ENCODE assay signal across 10 mouse cellular contexts in the genomic region with DNA sequence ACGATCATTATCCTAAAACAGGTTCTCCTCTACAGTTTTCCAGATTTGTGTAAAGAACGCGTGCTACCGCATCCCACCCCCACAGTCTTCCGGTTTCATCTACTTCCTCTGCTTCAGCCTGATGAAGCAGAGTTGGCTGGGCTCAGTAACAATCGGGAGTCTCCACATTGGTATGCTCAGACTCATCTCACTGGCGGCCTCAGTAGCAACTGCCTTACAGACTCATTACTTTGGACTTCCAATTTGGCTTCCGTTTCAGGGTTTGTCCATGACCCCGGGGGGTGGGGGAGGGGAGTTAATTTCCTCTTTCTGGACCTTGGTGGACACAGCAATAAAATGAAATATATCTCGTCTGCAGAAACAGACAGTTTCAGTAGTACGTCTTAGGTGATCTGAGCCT. TPM values are rescaled to one million over a fixed set of nuclear protein-coding genes. Genes with fewer than 3 reads are reported as not detected.
DNase-seq lines count a peak whose midpoint lies in the region; ATAC-seq lines count a peak whose summit lies in the region.
"Had no signal": no experiment of that assay in that cellular context is flagged by ENCODE, and none has a peak within 500 bp of the region (broad histone marks: within the 10 kb centered on the region; RNA-seq: fewer than 3 reads in every experiment).

No protein-coding gene starts in this region.

- peak; percentile 19 for DNase-seq in kidney, adult 18-20 months
- DNase-seq in kidney, adult 11 months, result no peak
- DNase-seq in NIH3T3 (ENCODE audit: low read depth), result peak; percentile 64
- DNase-seq in embryonic facial prominence, embryonic 14.5 days (ENCODE audit: low spot score), result no peak
- no peak for DNase-seq in spleen, adult 12 weeks (ENCODE audit: low spot score)
- no peak for DNase-seq in frontal cortex, postnatal 10 days (ENCODE audit: low spot score in 2 of 2)
- no peak for DNase-seq in c-Kit-positive CD71-positive TER-119-positive erythroid progenitor cells, embryonic 14.5 days (ENCODE audit: low spot score)

- ATAC-seq in embryonic facial prominence, embryonic 14.5 days (ENCODE audit: low read depth), result no peak; the same call in 1 of the 2 replicates
- ATAC-seq in limb, embryonic 12.5 days (ENCODE audit: insufficient number of reproducible peaks, insufficient read depth, low FRiP score, low TSS enrichment, low read depth), result no peak
- ATAC-seq: forebrain, embryonic 15.5 days had no signal

- no peaks in the 10 kb centered on the region; the same call in 1 of the 2 replicates for H3K4me1 ChIP-seq in embryonic facial prominence, embryonic 14.5 days (ENCODE audit: control insufficient read depth, insufficient read depth, low read length)
- H3K4me1 ChIP-seq in limb, embryonic 12.5 days (replicated peaks), result peaks cover 12% of the 10 kb centered on the region
- H3K4me1 ChIP-seq: forebrain, embryonic 15.5 days had no signal

- no peaks in the 10 kb centered on the region for H3K36me3 ChIP-seq in embryonic facial prominence, embryonic 14.5 days (ENCODE audit: control insufficient read depth, insufficient read depth, low read length)
- H3K36me3 ChIP-seq in limb, embryonic 12.5 days, result no peaks in the 10 kb centered on the region
- H3K36me3 ChIP-seq: forebrain, embryonic 15.5 days had no signal

- no peak overlapping the region for H3K4me3 ChIP-seq in embryonic facial prominence, embryonic 14.5 days (ENCODE audit: low read depth, low read length)
- H3K4me3 ChIP-seq in limb, embryonic 12.5 days (replicated peaks), result no peak overlapping the region
- H3K4me3 ChIP-seq: forebrain, embryonic 15.5 days had no signal

- H3K27ac ChIP-seq in embryonic facial prominence, embryonic 14.5 days (replicated peaks; ENCODE audit: low read depth, low read length), result no peak overlapping the region
- 0 out of 2 replicates have a peak overlapping the region, but pooled peaks have one; percentile 35 for H3K27ac ChIP-seq in limb, embryonic 12.5 days
- H3K27ac ChIP-seq: forebrain, embryonic 15.5 days; liver, embryonic 14.5 days had no signal

- no peaks in the 10 kb centered on the region for H3K9me3 ChIP-seq in embryonic facial prominence, embryonic 14.5 days (ENCODE audit: control insufficient read depth, low read length)
- H3K9me3 ChIP-seq in limb, embryonic 12.5 days, result no peaks in the 10 kb centered on the region
- H3K9me3 ChIP-seq: forebrain, embryonic 15.5 days had no signal

- WGBS in embryonic facial prominence, embryonic 14.5 days, result 44% methylated on average over 11 of the region's 11 CpGs
- WGBS in limb, embryonic 12.5 days, result 38% methylated on average over 11 of the region's 11 CpGs

- no peaks in the 10 kb centered on the region for H3K27me3 ChIP-seq in embryonic facial prominence, embryonic 14.5 days (replicated peaks; ENCODE audit: control insufficient read depth, insufficient read depth, low read length)
- no peaks in the 10 kb centered on the region for H3K27me3 ChIP-seq in limb, embryonic 12.5 days
- H3K27me3 ChIP-seq: forebrain, embryonic 15.5 days had no signal

- H3K9ac ChIP-seq in embryonic facial prominence, embryonic 14.5 days (ENCODE audit: low read depth, low read length), result no peak overlapping the region; the same call in 1 of the 2 replicates
- no peak overlapping the region for H3K9ac ChIP-seq in limb, embryonic 12.5 days (replicated peaks)
- H3K9ac ChIP-seq: forebrain, embryonic 15.5 days; liver, embryonic 14.5 days had no signal

- H3K4me2 ChIP-seq in embryonic facial prominence, embryonic 14.5 days (ENCODE audit: low read depth, low read length), result peak overlapping the region; percentile 40; the same call in 1 of the 2 replicates
- peak overlapping the region; percentile 28 for H3K4me2 ChIP-seq in limb, embryonic 12.5 days
- H3K4me2 ChIP-seq: forebrain, embryonic 15.5 days had no signal

RNA-seq across cellular contexts. Expression of gene Gm12166, which starts 12.8 kb away (rescaled TPM):
- 4.1 and 6.8 TPM in 2 replicates for polyA plus RNA-seq in embryonic facial prominence, embryonic 14.5 days (2014; fragmentation: Nextera tagmentation; extraction: Ambion mirVana)
- polyA plus RNA-seq in limb, embryonic 12.5 days (2016; fragmentation: Nextera tagmentation; extraction: Ambion mirVana), result 2.9 and 3.4 TPM in 2 replicates

RNA-seq across cellular contexts. Expression of gene Adam19, which starts 16.5 kb away (rescaled TPM):
- 15.2 and 17.6 TPM in 2 replicates for polyA plus RNA-seq in embryonic facial prominence, embryonic 14.5 days (2014; fragmentation: Nextera tagmentation; extraction: Ambion mirVana)
- 15.6 TPM in 2 replicates for polyA plus RNA-seq in limb, embryonic 12.5 days (2016; fragmentation: Nextera tagmentation; extraction: Ambion mirVana)

RNA-seq across cellular contexts. Expression of gene Sox30, which starts 59.2 kb away (rescaled TPM):
- polyA plus RNA-seq in embryonic facial prominence, embryonic 14.5 days (2014; fragmentation: Nextera tagmentation; extraction: Ambion mirVana), result 0.21 and 0.24 TPM in 2 replicates
- 0.31 and 0.41 TPM in 2 replicates for polyA plus RNA-seq in limb, embryonic 12.5 days (2016; fragmentation: Nextera tagmentation; extraction: Ambion mirVana)

Comparison
In these comparisons a context has a peak if more than half of its experiments do, and no peak if none do; other contexts are left out.
1. DNase-seq: peak in kidney, adult 18-20 months (single experiment) and NIH3T3 (single experiment); none in kidney, adult 11 months (single experiment), embryonic facial prominence, embryonic 14.5 days (single experiment), spleen, adult 12 weeks (single experiment), frontal cortex, postnatal 10 days (0 of 2) and c-Kit-positive CD71-positive TER-119-positive erythroid progenitor cells, embryonic 14.5 days (single experiment).